ENCODE assay signal across 8 mouse cellular contexts in genomic region chr7:30973501-30974289, GRCm38 (mm10). TPM values are rescaled to one million over a fixed set of nuclear protein-coding genes. Genes with fewer than 3 reads are reported as not detected.
DNase-seq lines count a peak whose midpoint lies in the region; ATAC-seq and TF ChIP-seq lines count a peak whose summit lies in the region.

TSS of gene Fam187b (plus strand) at chr7:30973790.

- H3K4me1 ChIP-seq in cerebellum, adult 2 months (ENCODE audit: control insufficient read depth, insufficient read depth, low read length): no peaks in the 10 kb centered on the region
- no peaks in the 10 kb centered on the region for H3K4me1 ChIP-seq in forebrain, postnatal 0 days (ENCODE audit: insufficient read depth)

- no peaks in the 10 kb centered on the region for H3K27me3 ChIP-seq in cerebellum, adult 2 months (ENCODE audit: control insufficient read depth, insufficient read depth, low read length)
- H3K27me3 ChIP-seq in forebrain, postnatal 0 days (ENCODE audit: insufficient read depth, low read length): peaks cover 11% of the 10 kb centered on the region; the same call in 1 of the 2 replicates

- no peaks in the 10 kb centered on the region for H3K9me3 ChIP-seq in forebrain, postnatal 0 days (ENCODE audit: low read length)

- H3K9ac ChIP-seq in forebrain, postnatal 0 days: peak within 1 kb of the TSS; percentile 28; the same call in 1 of the 2 replicates

- TF ChIP-seq POLR2A in cerebellum, adult 2 months (IDR thresholded peaks at IDR 0.05; ENCODE audit: borderline replicate concordance, insufficient read depth, low read length): no peak

- TF ChIP-seq CTCF in cerebellum, adult 2 months (IDR thresholded peaks at IDR 0.05; ENCODE audit: borderline replicate concordance, insufficient read depth, low read depth, low read length): peak; percentile 88
- peak; percentile 69 for TF ChIP-seq CTCF in forebrain, postnatal 0 days (IDR thresholded peaks at IDR 0.05; ENCODE audit: low read depth)

- ATAC-seq in forebrain, postnatal 0 days: peak; percentile 92

- peak within 1 kb of the TSS; percentile 57 for H3K4me2 ChIP-seq in forebrain, postnatal 0 days (ENCODE audit: low read depth)

- WGBS in cerebellum, adult 2 months: under 1% methylated on average over 37 of the region's 37 CpGs
- under 1% methylated on average over 37 of the region's 37 CpGs for WGBS in forebrain, postnatal 0 days

- H3K27ac ChIP-seq in cerebellum, adult 2 months (ENCODE audit: insufficient read depth, low read length): no peak within 1 kb of the TSS
- H3K27ac ChIP-seq in forebrain, postnatal 0 days (ENCODE audit: low read depth, low read length): no peak within 1 kb of the TSS

- DNase-seq in Muller cell, postnatal 12 days (ENCODE audit: inconsistent ontology term): peak; percentile 94
- DNase-seq in cerebellum, adult 2 months: peak; percentile 77 to 87
- peak; percentile 86 for DNase-seq in forebrain, postnatal 0 days
- DNase-seq in heart, postnatal 4 days: peak; percentile 93
- DNase-seq in layer of hippocampus, adult 9-11 months: peak; percentile 60
- DNase-seq in lung, postnatal 25 days (ENCODE audit: low spot score): peak; percentile 92
- peak; percentile 57 for DNase-seq in retina, adult 2 months (ENCODE audit: low read depth, low spot score)
- DNase-seq in thymus, postnatal 4 days: peak; percentile 95

- H3K4me3 ChIP-seq in cerebellum, adult 2 months (replicated peaks; ENCODE audit: insufficient read depth, low read depth, low read length): peak within 1 kb of the TSS; percentile 21
- peak within 1 kb of the TSS; percentile 27 for H3K4me3 ChIP-seq in forebrain, postnatal 0 days (ENCODE audit: low read depth, low read length)

- H3K36me3 ChIP-seq in forebrain, postnatal 0 days (ENCODE audit: insufficient read depth): no peaks in the 10 kb centered on the region

RNA-seq across cellular contexts. Expression of gene Fam187b, which starts in this region (rescaled TPM):
- polyA plus RNA-seq in cerebellum, adult 2 months (2012; rRNA removed): 0.13 and 0.29 TPM in 2 replicates
- total RNA-seq in forebrain, postnatal 0 days (2014; rRNA removed): 0.08 and 0.48 TPM in 2 replicates
- 0.50 and 0.78 TPM in 2 replicates for polyA plus RNA-seq in forebrain, postnatal 0 days (2015; fragmentation: Nextera tagmentation; extraction: Ambion mirVana)
- under 1 TPM; 0.36 TPM for total RNA-seq in heart, postnatal 4 days (2021)

Comparison
In these comparisons a context has a peak if more than half of its experiments do, and no peak if none do; other contexts are left out.
1. Peak in DNase-seq and H3K4me3 ChIP-seq in cerebellum, adult 2 months; RNA of the gene not detected or under 1 TPM.
2. Peak in DNase-seq, ATAC-seq, H3K4me3 ChIP-seq, H3K9ac ChIP-seq and H3K4me2 ChIP-seq in forebrain, postnatal 0 days; RNA of the gene not detected or under 1 TPM.
3. Peak in DNase-seq in heart, postnatal 4 days; RNA of the gene not detected or under 1 TPM.